ENCODE assay signal across 9 mouse cellular contexts in genomic region chr3:121370301-121370700, GRCm38 (mm10). TPM values are rescaled to one million over a fixed set of nuclear protein-coding genes. Genes with fewer than 3 reads are reported as not detected.
DNase-seq lines count a peak whose midpoint lies in the region; ATAC-seq and TF ChIP-seq lines count a peak whose summit lies in the region.
"Had no signal": no experiment of that assay in that cellular context is flagged by ENCODE, and none has a peak within 500 bp of the region (broad histone marks: within the 10 kb centered on the region; RNA-seq: fewer than 3 reads in every experiment).

No protein-coding gene starts in this region.

- intact Hi-C loops in heart, adult 2 months (cut with DNase I), result no loop called here

- H3K4me3 ChIP-seq in heart, adult 2 months, result peak overlapping the region; percentile 16
- peak overlapping the region; percentile 52 for H3K4me3 ChIP-seq in spleen, adult 2 months (ENCODE audit: extremely low read depth, insufficient read depth, insufficient read length)
- H3K4me3 ChIP-seq in neural tube, embryonic 15.5 days (replicated peaks), result no peak overlapping the region
- H3K4me3 ChIP-seq in cerebellum, adult 2 months (replicated peaks; ENCODE audit: insufficient read depth, low read depth, low read length), result no peak overlapping the region

- H3K36me3 ChIP-seq in heart, adult 2 months (ENCODE audit: control insufficient read depth, insufficient read depth, low read length), result no peaks in the 10 kb centered on the region
- no peaks in the 10 kb centered on the region for H3K36me3 ChIP-seq in spleen, adult 2 months (ENCODE audit: control insufficient read depth, insufficient read depth, low read length)
- no peaks in the 10 kb centered on the region for H3K36me3 ChIP-seq in neural tube, embryonic 15.5 days

- ATAC-seq in CD4-positive, CD25-positive, alpha-beta regulatory T cell, adult 4 months, result peak; percentile 78
- ATAC-seq in neural tube, embryonic 15.5 days (ENCODE audit: low FRiP score), result no peak

- TF ChIP-seq POLR2A in heart, adult 2 months (IDR thresholded peaks at IDR 0.05; ENCODE audit: insufficient read depth, low read depth, low read length), result no peak
- no peak for TF ChIP-seq POLR2A in spleen, adult 2 months (IDR thresholded peaks at IDR 0.05; ENCODE audit: low read depth, low read length)
- TF ChIP-seq POLR2A in cerebellum, adult 2 months (IDR thresholded peaks at IDR 0.05; ENCODE audit: borderline replicate concordance, insufficient read depth, low read length), result no peak

- no peak overlapping the region for H3K4me2 ChIP-seq in neural tube, embryonic 15.5 days
- H3K4me2 ChIP-seq: lung, embryonic 14.5 days had no signal

- no peak for TF ChIP-seq EP300 in heart, adult 2 months (IDR thresholded peaks at IDR 0.05; ENCODE audit: insufficient read depth, low read depth, low read length)

- no peaks in the 10 kb centered on the region for H3K79me2 ChIP-seq in heart, adult 2 months (replicated peaks; ENCODE audit: control insufficient read depth, insufficient read depth, low read length)

- no peak overlapping the region for H3K9ac ChIP-seq in heart, adult 2 months (ENCODE audit: low read depth, low read length)
- H3K9ac ChIP-seq in neural tube, embryonic 15.5 days (replicated peaks), result no peak overlapping the region
- H3K9ac ChIP-seq: lung, embryonic 14.5 days had no signal

- no peaks in the 10 kb centered on the region for H3K27me3 ChIP-seq in heart, adult 2 months (ENCODE audit: control insufficient read depth, insufficient read depth, low read length)
- H3K27me3 ChIP-seq in spleen, adult 2 months (ENCODE audit: control insufficient read depth, insufficient read depth, low read length), result no peaks in the 10 kb centered on the region
- no peaks in the 10 kb centered on the region for H3K27me3 ChIP-seq in neural tube, embryonic 15.5 days (replicated peaks)
- H3K27me3 ChIP-seq in cerebellum, adult 2 months (ENCODE audit: control insufficient read depth, insufficient read depth, low read length), result no peaks in the 10 kb centered on the region

- 73% methylated on average over 13 of the region's 13 CpGs for WGBS in heart, adult 2 months
- 11% methylated on average over 13 of the region's 13 CpGs for WGBS in spleen, adult 2 months
- 90% methylated on average over 13 of the region's 13 CpGs for WGBS in neural tube, embryonic 15.5 days
- 62% methylated on average over 13 of the region's 13 CpGs for WGBS in cerebellum, adult 2 months

- H3K27ac ChIP-seq in heart, adult 2 months, result peak overlapping the region; percentile 40; the same call in 1 of the 2 replicates
- peak overlapping the region; percentile 81 for H3K27ac ChIP-seq in spleen, adult 2 months (ENCODE audit: insufficient read depth, low read length)
- H3K27ac ChIP-seq in neural tube, embryonic 15.5 days (replicated peaks), result no peak overlapping the region
- no peak overlapping the region for H3K27ac ChIP-seq in cerebellum, adult 2 months (ENCODE audit: insufficient read depth, low read length)

- DNase-seq in heart, adult 2 months, result peak in 1 of 2 experiments; percentile 35
- no peak for DNase-seq in heart, adult 9 months (ENCODE audit: low spot score in 2 of 2)
- peak; percentile 87 for DNase-seq in induced T-regulatory cell, adult 2 months (ENCODE audit: low read depth)
- peak; percentile 67 for DNase-seq in spleen, adult 2 months (ENCODE audit: low read depth in 1 of 2, low spot score in 2 of 2)
- DNase-seq in left cerebral cortex, adult 11 months (ENCODE audit: low spot score), result no peak
- DNase-seq in cerebellum, adult 2 months, result no peak

- H3K9me3 ChIP-seq in neural tube, embryonic 15.5 days (replicated peaks), result no peaks in the 10 kb centered on the region

- no peak for TF ChIP-seq CTCF in heart, adult 2 months (IDR thresholded peaks at IDR 0.05)
- TF ChIP-seq CTCF in spleen, adult 2 months (IDR thresholded peaks at IDR 0.05; ENCODE audit: extremely low read depth, insufficient read depth, insufficient read length, insufficient replicate concordance), result no peak
- no peak for TF ChIP-seq CTCF in cerebellum, adult 2 months (IDR thresholded peaks at IDR 0.05; ENCODE audit: borderline replicate concordance, insufficient read depth, low read depth, low read length)

- peaks cover 5% of the 10 kb centered on the region for H3K4me1 ChIP-seq in heart, adult 2 months (ENCODE audit: control insufficient read depth, insufficient read depth, low read length)
- peaks cover 11% of the 10 kb centered on the region; the same call in 1 of the 2 replicates for H3K4me1 ChIP-seq in spleen, adult 2 months (ENCODE audit: control insufficient read depth, insufficient read depth, insufficient read length)
- no peaks in the 10 kb centered on the region for H3K4me1 ChIP-seq in neural tube, embryonic 15.5 days
- no peaks in the 10 kb centered on the region for H3K4me1 ChIP-seq in cerebellum, adult 2 months (ENCODE audit: control insufficient read depth, insufficient read depth, low read length)

RNA-seq across cellular contexts. Expression of gene Cnn3, which starts 56.0 kb away (rescaled TPM):
- total RNA-seq in heart, adult 2 months (2021), result 10 to 100 TPM; 37.8 to 40.2 TPM
- 45.4 and 75.7 TPM in 2 replicates for polyA plus RNA-seq in heart, adult 2 months (2012; rRNA removed)
- 1 to 10 TPM; 8.8 to 9.7 TPM for polyA plus RNA-seq in CD4-positive, CD25-positive, alpha-beta regulatory T cell, adult 4 months (2017; shearing (Covaris generic))
- 55.7 and 92.3 TPM in 2 replicates for polyA plus RNA-seq in spleen, adult 2 months (2012; rRNA removed)
- polyA plus RNA-seq in neural tube, embryonic 15.5 days (2015; fragmentation: Nextera tagmentation; extraction: Ambion mirVana), result 381 and 465 TPM in 2 replicates
- 170 and 177 TPM in 2 replicates for polyA plus RNA-seq in cerebellum, adult 2 months (2012; rRNA removed)

Comparison
In these comparisons a context has a peak if more than half of its experiments do, and no peak if none do; other contexts are left out.
1. DNase-seq: peak in induced T-regulatory cell, adult 2 months (single experiment) and spleen, adult 2 months (2 of 2); none in heart, adult 9 months (0 of 2), left cerebral cortex, adult 11 months (single experiment) and cerebellum, adult 2 months (0 of 2).
2. H3K27ac ChIP-seq: peak in heart, adult 2 months (single experiment) and spleen, adult 2 months (single experiment); none in neural tube, embryonic 15.5 days (single experiment) and cerebellum, adult 2 months (single experiment).
3. H3K4me3 ChIP-seq: peak in heart, adult 2 months (single experiment) and spleen, adult 2 months (single experiment); none in neural tube, embryonic 15.5 days (single experiment) and cerebellum, adult 2 months (single experiment).